Mouse (Mus musculus) heart, adult 18-20 months (tissue): ENCODE data around the gene Tex44. TPM values are rescaled to one million over a fixed set of nuclear protein-coding genes. Genes with fewer than 3 reads are reported as not detected.

Experiments used
- DNase-seq, 2 experiments: peaks; one replicate each; pipeline ENCODE4 v3.0.0; 2021 to 2022; ENCODE audit warnings: mixed read lengths in 1 of 2
- total RNA-seq, 2 experiments: library from RNA; stranded (reverse); gene quantifications; 2 replicates each; pipeline ENCODE4 v1.2.3; 2021

The Tex44 gene
- total RNA-seq, 2 experiments from 2014 or later, result not detected

- peak; percentile 73 to 81 for DNase-seq
Observed at GRCm38 (mm10) chr1:86447596-86448171, 21.6 kb downstream of the Tex44 start.

GRCm38 (mm10) chr1:86448272-86448671 lies 22.1 kb downstream of the Tex44 start:
- peak; percentile 66 to 75 for DNase-seq

- DNase-seq, result no peak
Observed at GRCm38 (mm10) chr1:86449966-86450365, 23.8 kb downstream of the Tex44 start.

GRCm38 (mm10) chr1:86452713-86453112 lies 26.6 kb downstream of the Tex44 start:
- no peak for DNase-seq

GRCm38 (mm10) chr1:86456892-86457581 lies 30.9 kb downstream of the Tex44 start:
- no peak for DNase-seq

- DNase-seq, result no peak
Observed at GRCm38 (mm10) chr1:86459371-86459770, 33.2 kb downstream of the Tex44 start.

GRCm38 (mm10) chr1:86464223-86464874 lies 38.2 kb downstream of the Tex44 start:
- no peak for DNase-seq

- DNase-seq, result no peak
Observed at GRCm38 (mm10) chr1:86464875-86465224, 38.7 kb downstream of the Tex44 start.

- no peak for DNase-seq
Observed at GRCm38 (mm10) chr1:86467416-86467815, 41.3 kb downstream of the Tex44 start.

- no peak for DNase-seq
Observed at GRCm38 (mm10) chr1:86469876-86470275, 43.7 kb downstream of the Tex44 start.

- peak; percentile 92 to 95 for DNase-seq
Observed at GRCm38 (mm10) chr1:86470519-86471181, 44.5 kb downstream of the Tex44 start.

GRCm38 (mm10) chr1:86471504-86471961 lies 45.4 kb downstream of the Tex44 start:
- peak; percentile 46 to 75 for DNase-seq

GRCm38 (mm10) chr1:86472197-86472952 lies 46.2 kb downstream of the Tex44 start:
- peak; percentile 85 to 93 for DNase-seq

- DNase-seq, result no peak
Observed at GRCm38 (mm10) chr1:86473109-86473760, 47.1 kb downstream of the Tex44 start.

Other genes starting within 250 kb of the Tex44 start
- under 1 TPM; 0.42 to 0.75 TPM for gene B3gnt7, start 123.5 kb upstream of the Tex44 start, total RNA-seq
- 100 to 1,000 TPM; 105 to 113 TPM for gene Ncl, start 66.9 kb upstream of the Tex44 start, total RNA-seq
- gene Nmur1, start 101 bp upstream of the Tex44 start, total RNA-seq, result not detected
- 100 to 1,000 TPM; 212 TPM for gene Ptma, start 100.4 kb downstream of the Tex44 start, total RNA-seq
- 10 to 100 TPM; 45.0 to 49.5 TPM for gene Pde6d, start 156.3 kb downstream of the Tex44 start, total RNA-seq
- 10 to 100 TPM in 1 of 2 experiments, 1 to 10 TPM in 1; 8.8 to 10.5 TPM for gene Cops7b, start 156.6 kb downstream of the Tex44 start, total RNA-seq
- gene Nppc, start 244.2 kb downstream of the Tex44 start, total RNA-seq, result not detected